Mouse (Mus musculus): ENCODE data around the gene Ccr1. TPM values are rescaled to one million over a fixed set of nuclear protein-coding genes. Genes with fewer than 3 reads are reported as not detected.

Ccr1 gene
- polyA plus RNA-seq, 1 experiment from 2014 or later = 0.51 TPM

DNA sequence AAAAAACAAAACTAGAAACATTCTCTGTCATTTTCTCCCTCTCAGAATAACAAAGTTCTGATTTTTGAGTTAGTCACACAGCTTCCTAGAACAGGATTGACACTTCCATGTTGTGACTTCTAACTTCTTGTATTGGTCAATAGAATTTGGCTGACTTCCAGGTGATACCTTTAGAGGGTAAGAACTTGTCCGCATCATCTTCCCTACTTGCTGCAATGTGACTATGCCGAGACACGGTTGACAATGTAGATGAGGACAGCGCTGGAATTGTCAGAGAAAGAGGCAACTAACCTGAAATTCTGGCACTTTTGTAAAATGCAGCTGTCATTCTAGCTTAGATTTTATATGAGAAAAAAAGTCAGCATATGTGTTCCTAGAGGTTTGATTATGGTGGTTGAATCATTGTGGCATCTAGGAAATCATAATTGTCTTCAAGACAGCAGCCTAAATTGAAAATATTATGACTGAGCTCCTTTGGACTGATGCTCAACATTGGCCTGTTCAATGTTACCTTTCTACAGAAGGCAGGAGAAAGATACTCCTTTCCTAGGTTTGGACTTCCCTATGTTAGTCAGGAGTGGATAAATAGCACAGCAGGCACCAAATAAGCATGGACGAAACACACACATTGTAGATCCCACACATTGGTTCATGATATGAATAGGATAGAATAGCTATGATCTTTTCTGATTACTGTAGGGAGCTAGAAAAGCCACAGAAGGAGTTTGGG lies 34.6 kb downstream of the Ccr1 start:
- Histone ChIP-seq H3K4me1 (ENCODE audit: control insufficient read depth, insufficient read depth, low read length) (no peaks in the 10 kb centered on the region), H3K9ac (ENCODE audit: low read length) (no peak overlapping the region), H3K9me3 (ENCODE audit: control insufficient read depth, low read length) (no peaks in the 10 kb centered on the region), H3K27me3 (ENCODE audit: control insufficient read depth, insufficient read depth, low read length) (no peaks in the 10 kb centered on the region), H3K27ac (replicated peaks; ENCODE audit: low read depth, low read length) (no peak overlapping the region), H3K36me3 (ENCODE audit: control insufficient read depth, insufficient read depth, low read length) (no peaks in the 10 kb centered on the region), H3K4me2 (ENCODE audit: low read depth, severe bottlenecking) (no peak overlapping the region), H3K4me3 (ENCODE audit: low read depth, low read length) (no peak overlapping the region)
- DNase-seq (ENCODE audit: low spot score) (no peak), ATAC-seq (ENCODE audit: insufficient number of reproducible peaks, low FRiP score, low TSS enrichment, low read depth) (no peak)
- WGBS = 93% methylated on average over 5 of the region's 5 CpGs

DNA sequence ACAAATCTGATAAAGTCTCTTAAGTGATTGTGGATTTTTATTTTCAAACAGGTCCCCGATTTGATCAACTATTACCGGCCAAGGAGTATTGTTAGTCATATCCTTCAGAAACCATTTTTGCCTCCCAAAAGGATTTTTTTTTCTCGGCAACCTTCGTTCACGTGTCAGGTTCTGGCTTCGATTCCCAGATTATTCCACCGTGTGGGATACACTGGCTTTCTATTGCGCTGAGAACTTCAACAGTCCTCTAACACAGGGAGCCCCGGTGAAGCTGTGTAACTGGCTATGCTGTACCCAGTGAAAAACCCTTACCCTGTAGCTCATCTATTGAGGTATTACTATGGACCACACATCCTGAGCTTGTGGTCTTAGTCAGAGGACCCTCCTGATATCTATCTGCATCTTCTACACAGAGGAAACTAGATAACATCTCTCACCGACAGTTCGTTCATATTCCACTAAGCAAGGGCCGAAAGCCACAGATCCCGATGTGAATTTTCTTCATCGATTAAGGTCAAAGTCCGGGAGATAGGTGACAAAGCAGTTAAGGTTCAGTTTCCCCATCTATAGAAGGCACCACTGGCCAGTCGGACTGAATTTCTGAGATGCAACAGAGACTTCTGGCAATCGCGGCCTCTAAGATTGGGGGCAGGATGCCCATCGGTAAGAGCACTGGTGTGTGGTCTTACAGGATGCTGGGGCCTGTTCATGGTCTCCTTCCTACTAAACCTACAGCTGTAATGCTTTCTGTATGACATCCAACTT lies 35.4 kb downstream of the Ccr1 start:
- H3K36me3 ChIP-seq (ENCODE audit: control insufficient read depth, insufficient read depth, low read length) = no peaks in the 10 kb centered on the region
- ATAC-seq (ENCODE audit: insufficient number of reproducible peaks, low FRiP score, low TSS enrichment, low read depth) (no peak), DNase-seq (ENCODE audit: low spot score) (no peak)
- no peaks in the 10 kb centered on the region for H3K27me3 ChIP-seq (ENCODE audit: control insufficient read depth, insufficient read depth, low read length)
- WGBS = 91% methylated on average over 19 of the region's 19 CpGs
- H3K4me1 ChIP-seq (ENCODE audit: control insufficient read depth, insufficient read depth, low read length) = 0 out of 2 replicates have a peak, but pooled peaks cover 3% of the 10 kb centered on the region
- H3K4me3 ChIP-seq (ENCODE audit: low read depth, low read length) = no peak overlapping the region
- H3K9me3 ChIP-seq (ENCODE audit: control insufficient read depth, low read length) = no peaks in the 10 kb centered on the region
- H3K27ac ChIP-seq (replicated peaks; ENCODE audit: low read depth, low read length) = no peak overlapping the region
- H3K4me2 ChIP-seq (ENCODE audit: low read depth, severe bottlenecking) = no peak overlapping the region
- no peak overlapping the region for H3K9ac ChIP-seq (ENCODE audit: low read length)

DNA sequence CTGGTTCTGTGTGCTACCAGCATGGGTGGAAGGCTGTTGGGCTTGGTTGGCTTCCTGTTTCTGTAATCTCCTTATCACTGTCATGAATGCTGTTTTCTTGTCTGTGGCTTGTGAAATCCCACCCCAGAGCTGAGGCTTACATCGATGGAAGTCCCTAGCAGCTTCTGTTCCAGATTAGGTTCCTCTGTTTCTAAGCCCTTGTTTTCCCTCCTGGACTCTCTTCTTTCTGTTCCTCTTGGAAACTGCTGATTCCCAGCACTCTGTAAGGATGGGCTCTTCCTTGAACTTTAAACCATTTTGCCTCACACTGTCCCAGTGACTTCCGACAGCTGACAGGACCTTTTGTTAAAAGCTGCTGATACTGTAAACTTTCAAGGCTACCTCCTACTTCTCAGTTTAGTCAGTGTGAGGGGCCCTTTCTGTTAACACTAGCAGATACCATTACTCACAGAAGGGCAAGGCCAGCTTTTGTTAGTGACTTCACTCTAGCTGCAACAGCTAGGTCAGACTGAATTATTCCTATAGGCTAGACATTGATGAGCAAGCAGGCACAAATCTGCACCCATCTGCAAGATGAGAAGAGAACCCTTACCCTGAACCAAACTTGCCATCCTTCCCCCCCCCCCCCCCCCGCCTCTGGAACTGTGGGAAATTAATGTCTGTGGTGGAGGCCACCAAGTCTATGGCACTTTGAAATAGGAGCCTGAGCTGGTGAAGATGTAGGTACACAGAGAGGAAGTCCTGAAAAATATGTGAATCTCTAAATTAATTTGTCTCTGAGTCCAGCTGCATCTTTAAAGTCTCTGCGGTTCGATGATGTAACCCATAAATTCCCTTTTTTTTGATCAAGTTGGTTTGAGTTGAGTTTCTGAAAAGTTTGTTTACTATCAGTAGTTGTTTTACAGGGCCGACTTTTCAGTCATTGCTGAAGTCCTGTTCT lies 36.5 kb downstream of the Ccr1 start:
- WGBS = 78% methylated on average over 6 of the region's 6 CpGs

DNA sequence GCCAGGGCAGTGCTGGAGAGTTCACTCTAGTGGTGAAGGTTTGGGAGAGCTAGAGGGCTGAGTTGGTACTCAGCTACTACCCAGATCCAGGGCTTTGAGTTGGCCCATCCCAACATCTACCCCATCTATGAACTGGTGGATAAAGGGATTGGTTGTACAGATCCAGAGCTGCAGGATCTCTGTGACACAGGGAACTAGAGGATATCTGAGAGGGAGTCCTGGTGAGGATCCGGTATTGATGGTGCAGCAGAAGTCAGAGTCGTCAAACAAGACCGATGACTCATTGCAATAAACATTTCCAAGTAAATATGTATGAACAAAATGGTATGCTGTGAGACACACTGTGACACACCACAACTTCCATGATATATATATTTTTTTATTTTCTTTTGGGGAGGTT lies 37.6 kb downstream of the Ccr1 start:
- WGBS = 94% methylated on average over 3 of the region's 3 CpGs
- Histone ChIP-seq H3K4me1 (ENCODE audit: control insufficient read depth, insufficient read depth, low read length) (0 out of 2 replicates have a peak, but pooled peaks cover 10% of the 10 kb centered on the region), H3K27ac (replicated peaks; ENCODE audit: low read depth, low read length) (no peak overlapping the region), H3K27me3 (ENCODE audit: control insufficient read depth, insufficient read depth, low read length) (no peaks in the 10 kb centered on the region), H3K36me3 (ENCODE audit: control insufficient read depth, insufficient read depth, low read length) (no peaks in the 10 kb centered on the region), H3K9me3 (ENCODE audit: control insufficient read depth, low read length) (no peaks in the 10 kb centered on the region), H3K4me3 (ENCODE audit: low read depth, low read length) (no peak overlapping the region), H3K4me2 (ENCODE audit: low read depth, severe bottlenecking) (no peak overlapping the region), H3K9ac (ENCODE audit: low read length) (no peak overlapping the region)
- ATAC-seq (ENCODE audit: insufficient number of reproducible peaks, low FRiP score, low TSS enrichment, low read depth) = no peak
- no peak for DNase-seq (ENCODE audit: low spot score)

More for the DNA sequence above, 36.5 kb downstream of the Ccr1 start:
- Histone ChIP-seq H3K9me3 (ENCODE audit: control insufficient read depth, low read length) (no peaks in the 10 kb centered on the region), H3K27ac (replicated peaks; ENCODE audit: low read depth, low read length) (no peak overlapping the region), H3K4me3 (ENCODE audit: low read depth, low read length) (no peak overlapping the region), H3K9ac (ENCODE audit: low read length) (no peak overlapping the region), H3K4me1 (ENCODE audit: control insufficient read depth, insufficient read depth, low read length) (0 out of 2 replicates have a peak, but pooled peaks cover 10% of the 10 kb centered on the region), H3K27me3 (ENCODE audit: control insufficient read depth, insufficient read depth, low read length) (no peaks in the 10 kb centered on the region), H3K4me2 (ENCODE audit: low read depth, severe bottlenecking) (no peak overlapping the region), H3K36me3 (ENCODE audit: control insufficient read depth, insufficient read depth, low read length) (no peaks in the 10 kb centered on the region)
- DNase-seq (ENCODE audit: low spot score) (no peak), ATAC-seq (ENCODE audit: insufficient number of reproducible peaks, low FRiP score, low TSS enrichment, low read depth) (no peak)

DNA sequence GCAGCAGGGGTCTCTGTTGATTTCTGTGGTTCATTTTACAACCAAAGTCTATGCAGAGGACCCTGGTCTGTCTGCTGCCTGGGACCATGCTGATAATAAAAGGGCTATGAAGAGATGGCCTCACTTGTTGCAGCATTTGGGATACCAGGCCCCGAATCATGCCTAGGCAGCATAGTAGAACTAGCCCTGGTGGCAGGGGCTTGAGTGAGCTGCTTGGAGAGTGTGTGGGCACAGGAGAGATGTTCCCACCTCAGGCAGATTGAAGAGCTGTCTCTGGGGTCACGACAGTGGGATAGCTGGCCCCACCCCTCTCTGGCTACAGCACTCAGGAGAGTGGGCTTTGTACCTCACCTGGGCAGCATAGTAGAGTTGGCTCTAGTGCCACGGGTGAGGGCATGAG lies 38.0 kb downstream of the Ccr1 start:
- Histone ChIP-seq H3K27ac (replicated peaks; ENCODE audit: low read depth, low read length) (no peak overlapping the region), H3K4me2 (ENCODE audit: low read depth, severe bottlenecking) (no peak overlapping the region), H3K9ac (ENCODE audit: low read length) (no peak overlapping the region), H3K36me3 (ENCODE audit: control insufficient read depth, insufficient read depth, low read length) (no peaks in the 10 kb centered on the region), H3K27me3 (ENCODE audit: control insufficient read depth, insufficient read depth, low read length) (no peaks in the 10 kb centered on the region), H3K4me3 (ENCODE audit: low read depth, low read length) (no peak overlapping the region), H3K9me3 (ENCODE audit: control insufficient read depth, low read length) (no peaks in the 10 kb centered on the region), H3K4me1 (ENCODE audit: control insufficient read depth, insufficient read depth, low read length) (0 out of 2 replicates have a peak, but pooled peaks cover 10% of the 10 kb centered on the region)
- ATAC-seq (ENCODE audit: insufficient number of reproducible peaks, low FRiP score, low TSS enrichment, low read depth) = no peak
- no peak for DNase-seq (ENCODE audit: low spot score)
- WGBS = 85% methylated on average over 3 of the region's 3 CpGs

DNA sequence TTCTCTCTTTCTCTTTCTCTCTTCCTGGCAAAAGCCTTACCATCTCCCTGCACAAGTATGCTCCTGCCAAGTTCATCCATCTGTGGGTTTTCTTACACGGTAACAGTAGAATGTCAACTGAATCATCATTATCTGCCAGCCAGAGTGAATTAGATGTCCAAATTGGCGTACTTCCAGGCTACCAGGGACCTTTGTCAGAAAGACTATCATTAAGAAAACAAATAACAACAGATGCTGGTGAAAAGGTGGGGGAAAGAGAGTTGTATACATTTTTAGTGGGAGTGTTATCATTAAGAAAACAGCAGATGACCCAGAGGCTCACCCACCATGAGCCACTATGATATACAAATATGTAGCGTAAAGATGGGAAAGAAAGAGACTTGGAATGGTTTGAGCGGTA lies 38.6 kb downstream of the Ccr1 start:
- no peak overlapping the region for H3K4me2 ChIP-seq (ENCODE audit: low read depth, severe bottlenecking)

DNA sequence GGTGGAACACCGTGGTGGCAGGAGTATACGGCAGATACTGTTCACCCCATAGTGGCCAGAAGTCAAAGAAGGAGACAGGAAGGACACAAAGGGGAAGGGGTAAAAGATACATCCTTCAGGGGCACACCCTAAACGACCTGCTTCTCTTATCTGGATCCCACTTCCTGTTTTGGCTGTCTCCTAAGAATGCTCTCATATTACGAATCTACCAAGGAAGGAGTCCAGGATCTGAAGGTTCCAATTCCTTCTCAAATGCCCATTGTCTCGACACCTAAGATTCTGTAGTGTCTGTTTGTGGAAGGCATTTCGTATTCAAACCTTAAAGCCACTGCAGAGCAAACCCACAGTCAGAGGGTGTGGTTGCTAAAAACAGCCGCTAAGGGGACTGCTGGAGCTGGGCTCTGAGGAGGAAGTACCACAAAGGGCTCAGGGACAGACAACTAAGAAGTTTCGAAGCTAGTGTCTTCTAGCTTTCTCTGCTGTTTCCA lies 39.7 kb downstream of the Ccr1 start:
- 57% methylated on average over 8 of the region's 8 CpGs for WGBS

More for the DNA sequence above, 38.6 kb downstream of the Ccr1 start:
- DNase-seq (ENCODE audit: low spot score) (no peak), ATAC-seq (ENCODE audit: insufficient number of reproducible peaks, low FRiP score, low TSS enrichment, low read depth) (no peak)
- no peaks in the 10 kb centered on the region for H3K27me3 ChIP-seq (ENCODE audit: control insufficient read depth, insufficient read depth, low read length)
- no peaks in the 10 kb centered on the region for H3K36me3 ChIP-seq (ENCODE audit: control insufficient read depth, insufficient read depth, low read length)
- H3K4me1 ChIP-seq (ENCODE audit: control insufficient read depth, insufficient read depth, low read length) = 0 out of 2 replicates have a peak, but pooled peaks cover 10% of the 10 kb centered on the region
- 89% methylated on average over 4 of the region's 4 CpGs for WGBS
- no peak overlapping the region for H3K4me3 ChIP-seq (ENCODE audit: low read depth, low read length)
- no peaks in the 10 kb centered on the region for H3K9me3 ChIP-seq (ENCODE audit: control insufficient read depth, low read length)
- no peak overlapping the region for H3K9ac ChIP-seq (ENCODE audit: low read length)
- no peak overlapping the region for H3K27ac ChIP-seq (replicated peaks; ENCODE audit: low read depth, low read length)

More for the DNA sequence above, 39.7 kb downstream of the Ccr1 start:
- Histone ChIP-seq H3K4me1 (ENCODE audit: control insufficient read depth, insufficient read depth, low read length) (0 out of 2 replicates have a peak, but pooled peaks cover 10% of the 10 kb centered on the region), H3K27ac (replicated peaks; ENCODE audit: low read depth, low read length) (no peak overlapping the region), H3K36me3 (ENCODE audit: control insufficient read depth, insufficient read depth, low read length) (no peaks in the 10 kb centered on the region), H3K4me2 (ENCODE audit: low read depth, severe bottlenecking) (no peak overlapping the region), H3K9me3 (ENCODE audit: control insufficient read depth, low read length) (no peaks in the 10 kb centered on the region), H3K27me3 (ENCODE audit: control insufficient read depth, insufficient read depth, low read length) (0 out of 2 replicates have a peak, but pooled peaks cover 3% of the 10 kb centered on the region), H3K9ac (ENCODE audit: low read length) (no peak overlapping the region), H3K4me3 (ENCODE audit: low read depth, low read length) (no peak overlapping the region)
- no peak for DNase-seq (ENCODE audit: low spot score)
- no peak for ATAC-seq (ENCODE audit: insufficient number of reproducible peaks, low FRiP score, low TSS enrichment, low read depth)

All from limb, embryonic 11.5 days (tissue).